Mouse (Mus musculus) adrenal gland, adult 18-20 months (tissue): ENCODE data around the gene Rassf2. TPM values are rescaled to one million over a fixed set of nuclear protein-coding genes. Genes with fewer than 3 reads are reported as not detected.

Experiments used
- DNase-seq, 2 experiments: peaks; one replicate each; pipeline ENCODE4 v3.0.0; 2021 to 2022; ENCODE audit warnings: low spot score in 2 of 2
- total RNA-seq, 2 experiments: library from RNA; stranded (reverse); gene quantifications; 1 replicate in 1 of 2; 2 replicates in 1 of 2; pipeline ENCODE4 v1.2.3; 2021

The Rassf2 gene
- total RNA-seq, 2 experiments from 2014 or later = 11.1 to 19.0 TPM

- no peak for DNase-seq
Observed at GRCm38 (mm10) chr2:132036326-132036725, 6.3 kb upstream of the Rassf2 start.

DNA sequence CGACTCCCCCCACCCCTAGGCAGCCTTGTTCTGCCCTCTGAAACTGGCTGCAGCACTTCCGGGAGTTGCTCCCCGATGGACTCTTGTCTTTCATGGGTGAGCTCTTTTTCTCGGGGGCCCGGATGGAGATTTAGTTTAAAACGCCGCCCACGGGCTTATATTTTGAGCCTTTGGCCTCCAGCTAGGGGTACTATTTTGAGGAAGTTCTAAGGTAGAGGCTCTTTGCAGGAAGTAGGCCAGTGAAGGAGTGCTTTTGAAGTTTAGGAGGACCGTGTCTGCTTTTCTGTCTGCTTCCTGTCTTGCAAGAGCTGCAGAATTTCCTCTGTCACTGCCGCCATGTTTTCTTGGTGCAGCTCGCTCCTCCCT is 5.4 kb upstream of the Rassf2 start:
- DNase-seq = no peak

- no peak for DNase-seq
Observed at GRCm38 (mm10) chr2:132034590-132035469, 4.8 kb upstream of the Rassf2 start.

- no peak for DNase-seq
Observed at GRCm38 (mm10) chr2:132031364-132032095, 1.5 kb upstream of the Rassf2 start.

- DNase-seq = no peak
Observed at GRCm38 (mm10) chr2:132030418-132031363, 633 bp upstream of the Rassf2 start.

- DNase-seq = peak; percentile 30 to 38
Observed at GRCm38 (mm10) chr2:132028894-132029605, 1.0 kb downstream of the Rassf2 start.

DNA sequence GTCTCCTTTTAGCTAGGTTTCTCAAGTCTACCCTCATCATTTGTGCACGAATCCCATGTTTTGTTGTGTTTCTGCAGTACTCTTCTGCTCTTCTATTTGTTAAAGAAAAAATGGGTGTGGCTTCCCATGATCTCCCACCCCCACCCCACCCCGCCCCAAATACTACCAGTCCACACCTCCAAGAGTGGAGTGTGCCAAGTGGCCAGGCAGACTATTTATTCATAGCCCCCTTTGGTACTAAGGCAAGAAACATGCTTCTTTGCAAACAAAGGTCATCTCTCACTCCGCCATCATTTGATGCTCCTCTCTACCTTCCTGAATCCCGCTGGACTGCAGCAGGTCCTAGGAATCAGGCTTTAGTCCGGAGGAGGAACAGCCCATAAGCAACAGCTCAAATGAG is 2.0 kb downstream of the Rassf2 start:
- no peak for DNase-seq

- no peak for DNase-seq
Observed at GRCm38 (mm10) chr2:132027366-132027765, 2.7 kb downstream of the Rassf2 start.

GRCm38 (mm10) chr2:132024028-132024427 is 6.0 kb downstream of the Rassf2 start:
- DNase-seq = no peak

GRCm38 (mm10) chr2:132022621-132023020 is 7.4 kb downstream of the Rassf2 start:
- no peak for DNase-seq

- no peak for DNase-seq
Observed at GRCm38 (mm10) chr2:132021616-132022015, 8.4 kb downstream of the Rassf2 start.

- DNase-seq = no peak
Observed at GRCm38 (mm10) chr2:132020991-132021541, 9.0 kb downstream of the Rassf2 start.

- DNase-seq = no peak
Observed at GRCm38 (mm10) chr2:132020420-132020819, 9.6 kb downstream of the Rassf2 start.

- DNase-seq = no peak
Observed at GRCm38 (mm10) chr2:132019372-132019811, 10.7 kb downstream of the Rassf2 start.

GRCm38 (mm10) chr2:132018156-132018555 is 11.9 kb downstream of the Rassf2 start:
- no peak for DNase-seq

- DNase-seq = no peak
Observed at GRCm38 (mm10) chr2:132017611-132018010, 12.4 kb downstream of the Rassf2 start.

GRCm38 (mm10) chr2:132016034-132016433 is 14.0 kb downstream of the Rassf2 start:
- no peak for DNase-seq

- DNase-seq = no peak
Observed at GRCm38 (mm10) chr2:132013152-132013551, 16.9 kb downstream of the Rassf2 start.

GRCm38 (mm10) chr2:132010781-132011180 is 19.3 kb downstream of the Rassf2 start:
- DNase-seq = no peak

DNA sequence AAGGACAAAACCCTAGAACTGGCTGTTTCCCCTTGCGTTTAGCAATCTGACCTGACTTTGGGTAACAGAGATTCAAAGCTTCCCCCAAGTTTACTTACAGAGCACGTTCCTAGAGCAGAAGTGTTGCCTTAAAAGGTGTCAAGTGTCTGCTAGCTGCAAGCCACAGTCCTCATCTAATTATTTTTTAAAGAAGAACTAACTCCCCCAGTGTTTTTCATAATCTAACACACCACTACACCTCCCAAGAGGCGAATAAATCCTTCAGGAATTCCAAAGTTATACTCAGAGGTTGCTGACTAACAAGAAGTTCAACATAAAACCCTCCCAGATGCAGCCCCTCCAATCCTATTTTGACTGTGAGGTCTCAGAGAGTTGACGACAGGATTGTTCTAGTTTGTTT is 21.9 kb downstream of the Rassf2 start:
- DNase-seq = no peak
